Mouse (Mus musculus): ENCODE results near the gene Sema4c.

GRCm38 (mm10) chr1:36536397-36536728, 21.8 kb downstream of the Sema4c start:
- TF ChIP-seq CTCF (IDR thresholded peaks at IDR 0.05; ENCODE audit: borderline replicate concordance, control insufficient read depth, extremely low read depth, insufficient read depth, low read length, poor library complexity), result no peak
- no peak for TF ChIP-seq POLR2A (IDR thresholded peaks at IDR 0.05; ENCODE audit: control insufficient read depth, extremely low read depth, insufficient read depth, low read length, poor library complexity)

Data from thymus, adult 2 months (tissue).